Mouse (Mus musculus): Measurements from ENCODE around the gene Plcxd3. TPM values are rescaled to one million over a fixed set of nuclear protein-coding genes. Genes with fewer than 3 reads are reported as not detected.

The Plcxd3 gene
- total RNA-seq (2023), result not detected

DNA sequence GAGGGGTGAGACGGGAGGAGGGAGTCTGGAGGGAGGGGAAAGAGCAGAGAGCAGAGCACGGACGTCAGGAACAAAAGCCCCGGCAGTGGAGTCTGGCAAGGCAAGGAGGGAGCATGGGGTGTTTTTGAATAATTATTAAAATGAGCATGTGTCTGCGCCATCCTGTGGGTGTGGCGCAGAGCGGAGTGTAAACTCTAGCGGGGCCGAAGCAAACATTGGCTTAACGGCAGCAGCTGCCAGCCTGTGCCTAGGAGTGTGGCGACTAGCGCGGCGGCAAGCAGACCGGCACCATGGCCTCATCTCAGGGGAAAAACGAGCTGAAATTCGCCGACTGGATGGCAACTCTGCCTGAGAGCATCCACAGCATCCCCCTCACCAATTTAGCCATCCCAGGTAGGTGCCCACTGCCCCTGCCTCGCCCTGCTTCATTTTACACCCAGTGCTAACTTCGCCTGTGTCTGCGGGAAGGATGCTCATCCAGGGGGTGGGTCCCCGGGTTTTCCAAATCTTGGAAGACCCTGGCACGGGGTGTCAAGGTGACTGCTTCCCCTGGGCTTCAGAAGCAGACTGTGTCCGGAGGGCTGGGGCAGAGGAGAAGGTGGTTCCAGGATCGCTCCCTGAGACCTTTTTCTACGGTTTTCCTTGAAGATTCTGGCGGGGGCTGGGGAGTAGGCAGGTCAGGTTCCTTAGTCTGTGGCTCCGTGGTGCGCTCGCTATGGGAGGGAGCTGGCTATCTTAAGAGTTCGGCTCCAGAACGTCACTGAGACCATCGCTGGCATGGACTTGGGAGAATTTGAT is at the start of gene Plcxd3:
TSS of gene Plcxd3 (plus strand) at position 69 of the 798 bp plus-strand sequence.

Measured in B cell, adult 67 days (primary cell).